Mouse (Mus musculus) limb, embryonic 12.5 days (tissue): ENCODE data around the gene Mllt3. TPM values are rescaled to one million over a fixed set of nuclear protein-coding genes. Genes with fewer than 3 reads are reported as not detected.
A peak's percentile ranks its signal among the peaks of the same experiment; 100 is the strongest.

Experiments
- ATAC-seq: fragments of 200-750 bp; cut with Nextera tagmentation; 2 replicates; pipeline ENCODE4 v1.8.0; 2017; ENCODE audit warnings: low read depth, moderate TSS enrichment; ENCODE audit not compliant: insufficient number of reproducible peaks, insufficient read depth, low FRiP score, low TSS enrichment
- H3K27ac ChIP-seq: fragments of 300-500 bp; sonication (generic); 2 replicates; pipeline ENCODE4 v1.5.1; 2016; ENCODE audit warnings: mild to moderate bottlenecking, moderate library complexity
- H3K27me3 ChIP-seq: fragments of 300-500 bp; sonication (generic); 2 replicates; pipeline ENCODE4 v1.6.1; 2016; ENCODE audit warnings: mild to moderate bottlenecking, moderate library complexity
- H3K36me3 ChIP-seq: fragments of 300-500 bp; sonication (generic); 2 replicates; pipeline ENCODE4 v1.6.1; 2016; ENCODE audit warnings: mild to moderate bottlenecking, moderate library complexity
- H3K4me1 ChIP-seq: fragments of 300-500 bp; sonication (generic); replicated peaks from 2 replicates; pipeline ENCODE4 v1.6.1; 2016
- H3K4me2 ChIP-seq: fragments of 300-500 bp; sonication (generic); 2 replicates; pipeline ENCODE4 v1.6.1; 2016; ENCODE audit warnings: mild to moderate bottlenecking, moderate library complexity
- H3K4me3 ChIP-seq: fragments of 300-500 bp; sonication (generic); replicated peaks from 2 replicates; pipeline ENCODE4 v1.5.1; 2016; ENCODE audit warnings: mild to moderate bottlenecking
- H3K9ac ChIP-seq: fragments of 300-500 bp; sonication (generic); replicated peaks from 2 replicates; pipeline ENCODE4 v1.6.1; 2016; ENCODE audit warnings: mild to moderate bottlenecking, moderate library complexity
- H3K9me3 ChIP-seq: fragments of 300-500 bp; sonication (generic); 2 replicates; pipeline ENCODE4 v1.6.1; 2016; ENCODE audit warnings: mild to moderate bottlenecking, moderate library complexity
- WGBS: fragments of 180-500 bp; shearing (Covaris S2); methylation state at CpG from one replicate; pipeline ENCODE4 v1.1.7; 2016; 5-methylcytosine and 5-hydroxymethylcytosine counted together
- polyA plus RNA-seq: library from polyadenylated mRNA; unstranded; fragments of >200 nt; fragmentation: Nextera tagmentation; extraction: Ambion mirVana; gene quantifications from 2 replicates; pipeline ENCODE4 v1.2.1, GENCODE M21; 2016

Gene Mllt3
- polyA plus RNA-seq, 1 experiment from 2014 or later = 63.8 TPM

DNA sequence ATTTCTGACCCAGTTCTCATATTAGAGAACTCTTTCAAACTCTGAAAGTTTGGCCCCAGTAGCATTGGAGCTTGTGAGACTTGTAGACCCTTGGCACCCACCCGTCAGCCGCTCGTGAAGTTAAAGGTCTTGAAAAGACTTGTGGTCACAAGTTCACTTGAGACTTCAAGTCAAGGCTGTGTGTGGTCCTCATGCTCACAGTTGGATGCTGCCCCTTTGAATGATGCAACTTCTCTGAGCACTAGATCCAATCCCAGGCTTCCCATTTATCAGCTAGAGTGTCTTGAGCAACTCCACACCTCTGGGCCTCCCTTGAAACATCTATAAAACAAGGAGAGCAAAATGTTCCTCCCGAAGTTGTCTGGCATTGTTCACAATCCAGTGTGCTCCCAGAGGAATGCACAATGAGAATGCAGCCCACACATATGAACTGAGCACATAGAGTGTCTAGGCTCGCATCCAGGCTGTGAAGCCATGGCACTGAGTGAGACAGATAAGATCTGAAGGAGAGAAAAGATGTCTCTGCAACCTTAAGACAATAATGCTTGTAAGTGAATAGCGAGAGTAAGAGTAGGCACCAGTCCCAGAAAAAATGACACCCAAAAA is 295.9 kb downstream of the Mllt3 start:
- Histone ChIP-seq H3K4me1 (peaks cover 26% of the 10 kb centered on the region), H3K9me3 (no peaks in the 10 kb centered on the region), H3K9ac (no peak overlapping the region), H3K4me3 (no peak overlapping the region), H3K36me3 (no peaks in the 10 kb centered on the region), H3K27me3 (no peaks in the 10 kb centered on the region; the same call in 1 of the 2 replicates), H3K27ac (no peak overlapping the region), H3K4me2 (no peak overlapping the region)
- ATAC-seq = no peak
- 81% methylated on average over 6 of the region's 6 CpGs for WGBS

DNA sequence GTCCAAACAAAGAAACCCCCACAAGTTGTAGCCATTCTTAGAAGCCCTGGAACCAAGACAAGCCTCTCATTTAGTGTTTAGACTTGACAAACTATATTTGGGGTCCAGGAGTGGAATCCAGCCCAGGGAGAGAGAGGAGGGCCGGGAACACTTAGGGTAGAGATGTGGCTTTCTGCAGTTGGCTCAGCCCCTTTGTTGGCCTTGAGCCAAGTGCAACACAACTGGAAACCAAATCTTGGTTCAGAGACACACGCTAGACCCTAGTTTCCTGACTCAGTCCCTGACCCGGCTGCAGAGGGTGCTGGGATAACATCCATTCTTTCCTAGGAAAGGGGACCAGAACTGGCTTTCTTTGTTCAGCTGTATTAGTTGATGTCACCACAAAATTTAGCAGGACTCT is 296.4 kb downstream of the Mllt3 start:
- no peaks in the 10 kb centered on the region; the same call in 1 of the 2 replicates for H3K27me3 ChIP-seq
- no peak for ATAC-seq
- H3K4me1 ChIP-seq = peaks cover 32% of the 10 kb centered on the region
- H3K27ac ChIP-seq = no peak overlapping the region
- no peaks in the 10 kb centered on the region for H3K36me3 ChIP-seq
- WGBS = 60% methylated on average over 3 of the region's 3 CpGs
- no peak overlapping the region for H3K4me2 ChIP-seq
- H3K9ac ChIP-seq = no peak overlapping the region
- no peak overlapping the region for H3K4me3 ChIP-seq
- H3K9me3 ChIP-seq = no peaks in the 10 kb centered on the region

DNA sequence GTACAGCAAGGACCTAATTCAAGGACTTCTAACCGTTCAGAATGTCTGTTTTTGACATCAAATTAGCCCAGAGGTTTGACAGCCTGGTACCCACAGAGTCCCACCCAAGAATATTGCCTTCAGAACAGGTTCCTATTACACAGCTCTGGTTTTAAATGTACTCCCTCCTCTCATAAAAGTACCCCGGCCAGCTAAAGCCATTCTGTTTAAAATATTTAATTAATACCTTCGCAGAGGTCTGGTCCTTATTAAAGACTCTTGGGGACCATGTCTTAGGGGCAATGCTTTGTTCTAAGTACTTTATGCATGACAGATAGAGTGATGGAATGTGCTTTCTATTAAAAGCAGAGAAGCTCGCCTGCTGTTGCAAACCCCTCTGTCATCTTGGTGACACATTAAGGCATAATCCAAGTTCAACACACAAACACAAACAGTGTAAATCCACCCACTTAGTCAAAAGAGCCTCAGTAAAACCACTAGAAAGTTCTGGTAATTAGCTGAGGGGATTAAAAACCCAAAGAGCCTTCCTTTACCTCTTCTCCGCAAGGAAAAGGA is 302.0 kb downstream of the Mllt3 start:
- H3K9me3 ChIP-seq = no peaks in the 10 kb centered on the region
- peak; percentile 56; the same call in 1 of the 2 replicates for ATAC-seq
- H3K27me3 ChIP-seq = 0 out of 2 replicates have a peak, but pooled peaks cover 5% of the 10 kb centered on the region
- peaks cover 16% of the 10 kb centered on the region for H3K4me1 ChIP-seq
- H3K36me3 ChIP-seq = no peaks in the 10 kb centered on the region
- H3K4me2 ChIP-seq = peak overlapping the region; percentile 23; the same call in 1 of the 2 replicates
- H3K27ac ChIP-seq = peak overlapping the region; percentile 75; the same call in 1 of the 2 replicates
- 8% methylated on average over 5 of the region's 5 CpGs for WGBS
- H3K9ac ChIP-seq = no peak overlapping the region
- no peak overlapping the region for H3K4me3 ChIP-seq

DNA sequence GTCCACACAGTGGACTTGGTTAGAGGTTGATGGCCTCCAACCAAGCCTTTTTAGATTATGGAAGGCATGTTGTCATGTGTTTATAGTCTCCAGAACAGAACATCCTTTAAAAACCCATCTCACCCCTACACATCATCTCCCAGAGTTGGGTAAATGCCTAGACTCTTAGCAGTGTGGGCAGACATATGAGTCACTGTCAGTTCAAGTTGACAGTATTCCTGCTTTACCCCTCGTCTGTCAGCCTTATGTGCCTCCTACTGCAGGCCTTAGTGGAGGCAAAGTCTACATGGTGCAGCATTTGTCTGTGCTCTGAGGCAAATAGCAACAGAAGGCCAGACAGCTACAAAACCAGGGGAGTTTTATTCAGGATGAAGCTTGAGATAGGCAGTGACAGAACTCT is 304.6 kb downstream of the Mllt3 start:
- 77% methylated on average over 1 of the region's 1 CpGs for WGBS

DNA sequence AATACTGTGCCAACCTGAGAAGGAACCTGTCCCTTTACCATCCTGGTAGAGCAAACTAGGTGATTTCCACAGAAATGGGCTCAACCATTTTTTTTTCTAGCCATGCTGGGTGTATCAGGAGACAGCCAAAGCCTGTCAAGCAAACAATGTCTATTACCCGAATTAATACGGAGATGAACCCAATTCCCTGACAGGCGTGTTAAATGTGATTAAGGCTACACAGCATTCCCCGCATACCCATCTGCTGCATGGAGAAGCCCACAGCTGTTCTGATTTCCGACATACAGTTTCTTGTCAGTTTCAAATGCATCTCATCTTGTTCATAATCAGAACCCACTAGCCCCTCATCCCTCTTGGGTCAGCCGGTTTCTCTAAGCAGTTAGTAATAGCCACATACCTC is 309.7 kb downstream of the Mllt3 start:
- Histone ChIP-seq H3K4me2 (no peak overlapping the region), H3K4me3 (no peak overlapping the region), H3K27me3 (peaks cover 22% of the 10 kb centered on the region), H3K9me3 (no peaks in the 10 kb centered on the region), H3K36me3 (no peaks in the 10 kb centered on the region), H3K27ac (no peak overlapping the region), H3K9ac (no peak overlapping the region), H3K4me1 (peaks cover 3% of the 10 kb centered on the region)
- ATAC-seq = no peak
- 86% methylated on average over 6 of the region's 6 CpGs for WGBS

More for the DNA sequence above, 304.6 kb downstream of the Mllt3 start:
- Histone ChIP-seq H3K9me3 (no peaks in the 10 kb centered on the region), H3K4me3 (no peak overlapping the region), H3K4me1 (peaks cover 16% of the 10 kb centered on the region), H3K27me3 (peaks cover 12% of the 10 kb centered on the region; the same call in 1 of the 2 replicates), H3K4me2 (no peak overlapping the region), H3K36me3 (no peaks in the 10 kb centered on the region), H3K27ac (no peak overlapping the region), H3K9ac (no peak overlapping the region)
- no peak for ATAC-seq

Other genes with a start within 250 kb of the Mllt3 start
- 13.7 and 14.3 TPM in 2 replicates for gene Focad, start 61.3 kb upstream of the Mllt3 start, polyA plus RNA-seq